Comparison of ENCODE assay signal across 13 mouse cellular contexts in the genomic region with DNA sequence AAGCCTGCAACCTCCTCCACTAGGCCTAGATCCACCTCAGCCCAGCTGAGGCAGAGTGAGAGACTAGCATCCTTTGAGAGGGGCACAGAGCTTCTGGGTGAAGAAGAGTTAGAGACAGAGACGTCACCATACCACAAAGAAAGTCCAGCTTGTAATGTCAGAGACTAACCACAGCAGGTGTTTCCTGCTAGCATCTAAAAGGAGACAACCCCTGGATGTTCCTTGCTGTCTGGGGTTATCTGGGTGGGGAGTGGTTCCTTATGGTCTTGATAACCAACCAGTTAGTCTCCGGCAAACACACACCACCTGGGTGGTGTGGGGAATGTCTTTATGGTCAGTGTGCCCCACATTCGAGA.
DNase-seq lines count a peak whose midpoint lies in the region; ATAC-seq lines count a peak whose summit lies in the region.
"Had no signal": no experiment of that assay in that cellular context is flagged by ENCODE, and none has a peak within 500 bp of the region (broad histone marks: within the 10 kb centered on the region; RNA-seq: fewer than 3 reads in every experiment).

No protein-coding gene starts in this region.

- H3K4me2 ChIP-seq in liver, embryonic 11.5 days, result no peak overlapping the region
- no peak overlapping the region for H3K4me2 ChIP-seq in forebrain, embryonic 14.5 days (ENCODE audit: low read length)

- H3K4me1 ChIP-seq in liver, embryonic 11.5 days (replicated peaks; ENCODE audit: control insufficient read depth, insufficient read depth, low read length), result peaks cover 7% of the 10 kb centered on the region
- H3K4me1 ChIP-seq in forebrain, embryonic 14.5 days (ENCODE audit: control insufficient read depth, insufficient read depth, low read length), result peaks cover 4% of the 10 kb centered on the region; the same call in 1 of the 2 replicates

- 41% methylated on average over 3 of the region's 3 CpGs for WGBS in liver, embryonic 11.5 days
- 92% methylated on average over 3 of the region's 3 CpGs for WGBS in forebrain, embryonic 14.5 days

- peaks cover 58% of the 10 kb centered on the region for H3K36me3 ChIP-seq in liver, embryonic 11.5 days (ENCODE audit: control insufficient read depth, insufficient read depth, low read length)
- H3K36me3 ChIP-seq in forebrain, embryonic 14.5 days (ENCODE audit: control insufficient read depth, insufficient read depth, low read length), result peaks cover 85% of the 10 kb centered on the region

- H3K9ac ChIP-seq in liver, embryonic 11.5 days (ENCODE audit: low read depth, low read length), result no peak overlapping the region
- no peak overlapping the region for H3K9ac ChIP-seq in forebrain, embryonic 14.5 days (ENCODE audit: low read length)

- peak; percentile 61 for ATAC-seq in liver, embryonic 11.5 days (replicated peaks; ENCODE audit: low FRiP score)
- peak; percentile 78 for ATAC-seq in common myeloid progenitor, adult 5-6 weeks (replicated peaks; ENCODE audit: low read depth, poor library complexity, severe bottlenecking)
- ATAC-seq in megakaryocyte, adult 5-6 weeks (ENCODE audit: poor library complexity, severe bottlenecking), result peak; percentile 27
- ATAC-seq in forebrain, embryonic 14.5 days, result no peak
- ATAC-seq: hindbrain, embryonic 16.5 days had no signal

- H3K27ac ChIP-seq in liver, embryonic 11.5 days (ENCODE audit: low read depth, low read length), result no peak overlapping the region
- H3K27ac ChIP-seq in forebrain, embryonic 14.5 days (ENCODE audit: low read depth, low read length), result no peak overlapping the region

- no peak overlapping the region for H3K4me3 ChIP-seq in liver, embryonic 11.5 days (ENCODE audit: low read depth, low read length)
- no peak overlapping the region for H3K4me3 ChIP-seq in forebrain, embryonic 14.5 days (ENCODE audit: low read depth, low read length)

- no peaks in the 10 kb centered on the region for H3K27me3 ChIP-seq in liver, embryonic 11.5 days (replicated peaks; ENCODE audit: control insufficient read depth, insufficient read depth, low read length)
- no peaks in the 10 kb centered on the region for H3K27me3 ChIP-seq in forebrain, embryonic 14.5 days (replicated peaks; ENCODE audit: control insufficient read depth, insufficient read depth, low read length)

- H3K9me3 ChIP-seq in liver, embryonic 11.5 days (ENCODE audit: control insufficient read depth, low read length), result no peaks in the 10 kb centered on the region
- H3K9me3 ChIP-seq in forebrain, embryonic 14.5 days (replicated peaks; ENCODE audit: control insufficient read depth, low read length), result no peaks in the 10 kb centered on the region

- no peak for DNase-seq in liver, embryonic 11.5 days (ENCODE audit: low spot score)
- DNase-seq in liver, result no peak
- DNase-seq in thymus, postnatal 14 days, result peak; percentile 40
- DNase-seq in forebrain, embryonic 14.5 days (ENCODE audit: low spot score), result no peak
- DNase-seq in left cerebral cortex, adult 9 months (ENCODE audit: low spot score in 2 of 2), result no peak
- DNase-seq in MN1 (ENCODE audit: low spot score), result no peak
- DNase-seq: adrenal gland, postnatal 36 days; cerebellum, adult 11-12 months; kidney, postnatal 14 days; lung, postnatal 14 days had no signal
